In genomic region chr11:102739278-102739966, GRCm38 (mm10) we compare ENCODE assay signal across 8 mouse cellular contexts. TPM values are rescaled to one million over a fixed set of nuclear protein-coding genes. Genes with fewer than 3 reads are reported as not detected.
DNase-seq lines count a peak whose midpoint lies in the region; ATAC-seq and TF ChIP-seq lines count a peak whose summit lies in the region.

No protein-coding gene starts in this region.

- peak overlapping the region; percentile 36 for H3K4me3 ChIP-seq in cerebellum, adult 2 months (replicated peaks; ENCODE audit: insufficient read depth, low read depth, low read length)
- no peak overlapping the region for H3K4me3 ChIP-seq in kidney, adult 2 months (ENCODE audit: insufficient read depth, low read depth, low read length)
- peak overlapping the region; percentile 32 for H3K4me3 ChIP-seq in limb, embryonic 15.5 days
- 0 out of 2 replicates have a peak overlapping the region, but pooled peaks have one; percentile 9 for H3K4me3 ChIP-seq in thymus, adult 2 months (ENCODE audit: control insufficient read depth, insufficient read depth, low read length)

- ATAC-seq in limb, embryonic 15.5 days (ENCODE audit: insufficient number of reproducible peaks, low FRiP score, low TSS enrichment, low read depth), result peak; percentile 45; the same call in 1 of the 2 replicates
- 0 out of 2 replicates have a peak, but pooled peaks have one; percentile 31 for ATAC-seq in monocyte, adult 5-6 weeks (replicated peaks; ENCODE audit: insufficient number of reproducible peaks, low FRiP score, low TSS enrichment, poor library complexity, severe bottlenecking)

- H3K4me2 ChIP-seq in limb, embryonic 15.5 days, result peak overlapping the region; percentile 75

- peaks cover 44% of the 10 kb centered on the region for H3K4me1 ChIP-seq in cerebellum, adult 2 months (ENCODE audit: control insufficient read depth, insufficient read depth, low read length)
- H3K4me1 ChIP-seq in kidney, adult 2 months (ENCODE audit: control insufficient read depth, insufficient read depth, low read length), result no peaks in the 10 kb centered on the region
- peaks cover 16% of the 10 kb centered on the region for H3K4me1 ChIP-seq in limb, embryonic 15.5 days
- peaks cover 4% of the 10 kb centered on the region; the same call in 1 of the 2 replicates for H3K4me1 ChIP-seq in thymus, adult 2 months (replicated peaks; ENCODE audit: control insufficient read depth, insufficient read depth, low read length)

- no peak overlapping the region for H3K9ac ChIP-seq in limb, embryonic 15.5 days

- H3K9me3 ChIP-seq in limb, embryonic 15.5 days, result no peaks in the 10 kb centered on the region

- 2% methylated on average over 20 of the region's 20 CpGs for WGBS in cerebellum, adult 2 months
- 8% methylated on average over 20 of the region's 20 CpGs for WGBS in kidney, adult 2 months
- WGBS in limb, embryonic 15.5 days, result 6% methylated on average over 20 of the region's 20 CpGs
- 17% methylated on average over 20 of the region's 20 CpGs for WGBS in thymus, adult 2 months

- H3K27me3 ChIP-seq in cerebellum, adult 2 months (ENCODE audit: control insufficient read depth, insufficient read depth, low read length), result no peaks in the 10 kb centered on the region
- H3K27me3 ChIP-seq in kidney, adult 2 months (replicated peaks; ENCODE audit: control insufficient read depth, insufficient read depth, low read length), result no peaks in the 10 kb centered on the region
- peaks cover 20% of the 10 kb centered on the region for H3K27me3 ChIP-seq in limb, embryonic 15.5 days
- no peaks in the 10 kb centered on the region for H3K27me3 ChIP-seq in thymus, adult 2 months (ENCODE audit: control insufficient read depth, insufficient read depth, low read length)

- intact Hi-C loops in heart, postnatal 25 days (cut with DNase I), result no loop called here

- TF ChIP-seq CTCF in cerebellum, adult 2 months (IDR thresholded peaks at IDR 0.05; ENCODE audit: borderline replicate concordance, insufficient read depth, low read depth, low read length), result peak; percentile 89
- TF ChIP-seq CTCF in kidney, adult 2 months (conservative IDR thresholded peaks at IDR 0.05; ENCODE audit: insufficient read depth, insufficient read length, low read depth, low read length), result peak; percentile 84
- TF ChIP-seq CTCF in thymus, adult 2 months (IDR thresholded peaks at IDR 0.05; ENCODE audit: borderline replicate concordance, control insufficient read depth, extremely low read depth, insufficient read depth, low read length, poor library complexity), result no peak

- peak; percentile 45; the same call in 1 of the 2 replicates for TF ChIP-seq POLR2A in cerebellum, adult 2 months (IDR thresholded peaks at IDR 0.05; ENCODE audit: borderline replicate concordance, insufficient read depth, low read length)
- no peak for TF ChIP-seq POLR2A in kidney, adult 2 months (IDR thresholded peaks at IDR 0.05; ENCODE audit: low read depth, low read length)
- no peak for TF ChIP-seq POLR2A in thymus, adult 2 months (IDR thresholded peaks at IDR 0.05; ENCODE audit: control insufficient read depth, extremely low read depth, insufficient read depth, low read length, poor library complexity)

- no peaks in the 10 kb centered on the region for H3K36me3 ChIP-seq in kidney, adult 2 months (ENCODE audit: control insufficient read depth, insufficient read depth, low read length)
- H3K36me3 ChIP-seq in limb, embryonic 15.5 days, result no peaks in the 10 kb centered on the region
- H3K36me3 ChIP-seq in thymus, adult 2 months (ENCODE audit: control insufficient read depth, insufficient read depth, low read length), result no peaks in the 10 kb centered on the region

- H3K27ac ChIP-seq in cerebellum, adult 2 months (ENCODE audit: insufficient read depth, low read length), result peak overlapping the region; percentile 97
- H3K27ac ChIP-seq in kidney, adult 2 months (ENCODE audit: insufficient read depth, low read depth, low read length), result no peak overlapping the region
- no peak overlapping the region for H3K27ac ChIP-seq in limb, embryonic 15.5 days
- H3K27ac ChIP-seq in thymus, adult 2 months (ENCODE audit: control insufficient read depth, insufficient read depth, low read length), result no peak overlapping the region

- DNase-seq in heart, adult 18-20 months, result peak; percentile 33 to 55
- no peak for DNase-seq in heart, postnatal 25 days (ENCODE audit: low spot score)
- peak; percentile 88 to 90 for DNase-seq in cerebellum, adult 2 months
- peak; percentile 61 to 64 for DNase-seq in frontal cortex, postnatal 10 days (ENCODE audit: low spot score in 2 of 2)
- peak; percentile 71 for DNase-seq in kidney, adult 2 months
- DNase-seq in thymus, adult 2 months, result peak; percentile 77

RNA-seq across cellular contexts. Expression of gene Adam11, which starts 21.8 kb away (rescaled TPM):
- 1 to 10 TPM; 6.6 to 7.5 TPM for total RNA-seq in heart, adult 18-20 months (2021)
- 1 to 10 TPM; 3.8 to 4.1 TPM for total RNA-seq in heart, postnatal 25 days (2021)
- 207 and 239 TPM in 2 replicates for polyA plus RNA-seq in cerebellum, adult 2 months (2012; rRNA removed)
- polyA plus RNA-seq in kidney, adult 2 months (2012; rRNA removed), result 5.0 and 5.2 TPM in 2 replicates
- polyA plus RNA-seq in limb, embryonic 15.5 days (2015; fragmentation: Nextera tagmentation; extraction: Ambion mirVana), result 5.1 and 6.0 TPM in 2 replicates
- 2.1 TPM in 1 of 3 replicates, not detected in the others for total RNA-seq in monocyte, adult 5-6 weeks (2017)
- 30.2 and 51.6 TPM in 2 replicates for polyA plus RNA-seq in thymus, adult 2 months (2012; rRNA removed)

RNA-seq across cellular contexts. Expression of gene Ccdc43, which starts 41.8 kb away (rescaled TPM):
- total RNA-seq in heart, adult 18-20 months (2021), result 10 to 100 TPM; 20.4 to 29.6 TPM
- total RNA-seq in heart, postnatal 25 days (2021), result 10 to 100 TPM; 21.2 to 22.8 TPM
- polyA plus RNA-seq in cerebellum, adult 2 months (2012; rRNA removed), result 24.6 and 25.0 TPM in 2 replicates
- polyA plus RNA-seq in kidney, adult 2 months (2012; rRNA removed), result 6.7 and 8.4 TPM in 2 replicates
- polyA plus RNA-seq in limb, embryonic 15.5 days (2015; fragmentation: Nextera tagmentation; extraction: Ambion mirVana), result 40.7 and 46.7 TPM in 2 replicates
- total RNA-seq in monocyte, adult 5-6 weeks (2017), result 26.8 to 44.5 TPM (median 32.6 TPM) in 3 replicates
- polyA plus RNA-seq in thymus, adult 2 months (2012; rRNA removed), result 8.7 and 9.6 TPM in 2 replicates
